Mouse (Mus musculus) heart, adult 18-20 months (tissue): ENCODE data around the gene Efcab11. TPM values are rescaled to one million over a fixed set of nuclear protein-coding genes. Genes with fewer than 3 reads are reported as not detected.
"Not testable (repeated sequence)": the region's sequence is repeated elsewhere in the genome, so short reads cannot be mapped to it uniquely, and the experiment has no call there.

Experiments used
- DNase-seq, 2 experiments: peaks; one replicate each; pipeline ENCODE4 v3.0.0; 2021 to 2022; ENCODE audit warnings: mixed read lengths in 1 of 2
- total RNA-seq, 2 experiments: library from RNA; stranded (reverse); gene quantifications; 2 replicates each; pipeline ENCODE4 v1.2.3; 2021

Gene Efcab11
- total RNA-seq, 2 experiments from 2014 or later, result not detected

GRCm38 (mm10) chr12:99874609-99875008 lies 9.6 kb downstream of the Efcab11 start:
- DNase-seq, result no peak

GRCm38 (mm10) chr12:99873443-99873842 lies 10.8 kb downstream of the Efcab11 start:
- DNase-seq, result no peak

- DNase-seq, result no peak
Measured at GRCm38 (mm10) chr12:99868821-99869220, 15.4 kb downstream of the Efcab11 start.

GRCm38 (mm10) chr12:99864613-99865012 lies 19.6 kb downstream of the Efcab11 start:
- DNase-seq, result no peak

- DNase-seq, result peak in 1 of 2 experiments; percentile 14
Measured at GRCm38 (mm10) chr12:99860981-99861380, 23.3 kb downstream of the Efcab11 start.

GRCm38 (mm10) chr12:99859391-99860100 lies 24.7 kb downstream of the Efcab11 start:
- no peak for DNase-seq

- no peak for DNase-seq
Measured at GRCm38 (mm10) chr12:99858664-99859063, 25.6 kb downstream of the Efcab11 start.

GRCm38 (mm10) chr12:99856011-99856410 lies 28.2 kb downstream of the Efcab11 start:
- no peak for DNase-seq

- DNase-seq, result no peak
Measured at GRCm38 (mm10) chr12:99853323-99854258, 30.6 kb downstream of the Efcab11 start.

- no peak for DNase-seq
Measured at GRCm38 (mm10) chr12:99849996-99850395, 34.2 kb downstream of the Efcab11 start.

GRCm38 (mm10) chr12:99844951-99845350 lies 39.3 kb downstream of the Efcab11 start:
- DNase-seq, result no peak

GRCm38 (mm10) chr12:99838703-99839102 lies 45.5 kb downstream of the Efcab11 start:
- DNase-seq, result peak in 1 of 2 experiments; percentile 30

GRCm38 (mm10) chr12:99838109-99838508 lies 46.1 kb downstream of the Efcab11 start:
- no peak for DNase-seq

GRCm38 (mm10) chr12:99837528-99837927 lies 46.7 kb downstream of the Efcab11 start:
- DNase-seq, result no peak

GRCm38 (mm10) chr12:99836404-99837131 lies 47.7 kb downstream of the Efcab11 start:
- DNase-seq, result peak; percentile 17 to 32

GRCm38 (mm10) chr12:99833476-99833875 lies 50.8 kb downstream of the Efcab11 start:
- DNase-seq, result no peak

- no peak for DNase-seq
Measured at GRCm38 (mm10) chr12:99822591-99822990, 61.6 kb downstream of the Efcab11 start.

- DNase-seq, result no peak
Measured at GRCm38 (mm10) chr12:99821309-99821934, 62.8 kb downstream of the Efcab11 start.

- no peak for DNase-seq
Measured at GRCm38 (mm10) chr12:99819186-99819974, 64.9 kb downstream of the Efcab11 start.

- DNase-seq, result not testable (repeated sequence)
Measured at GRCm38 (mm10) chr12:99818006-99818405, 66.2 kb downstream of the Efcab11 start.

- DNase-seq, result no peak
Measured at GRCm38 (mm10) chr12:99815244-99815643, 69.0 kb downstream of the Efcab11 start.
